In the genomic region with DNA sequence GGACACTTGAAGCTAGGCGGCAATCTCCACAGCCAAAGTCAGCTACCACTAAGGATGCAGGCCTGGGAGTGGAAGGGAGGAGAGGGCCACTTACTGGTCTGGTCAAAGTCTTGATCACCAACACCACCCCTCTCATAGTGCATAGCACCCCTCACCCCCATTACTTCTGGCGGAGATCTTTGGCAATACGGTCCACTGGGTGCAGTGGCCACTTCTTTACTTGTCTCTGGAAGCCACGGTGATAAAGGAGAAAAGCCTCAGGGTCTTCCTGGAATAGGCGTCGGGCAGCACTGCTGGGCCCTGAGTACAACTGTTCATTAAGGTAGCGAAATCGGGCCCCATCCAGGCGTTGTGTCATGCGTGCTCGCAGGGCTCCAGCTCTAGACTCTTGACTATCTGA, we compare ENCODE assay signal across 12 mouse cellular contexts. TPM values are rescaled to one million over a fixed set of nuclear protein-coding genes. Genes with fewer than 3 reads are reported as not detected.
"Had no signal": no experiment of that assay in that cellular context is flagged by ENCODE, and none has a peak within 500 bp of the region (broad histone marks: within the 10 kb centered on the region; RNA-seq: fewer than 3 reads in every experiment).

No protein-coding gene starts in this region.

- H3K4me3 ChIP-seq: left cerebral cortex, adult 2 months; liver, embryonic 15.5 days; midbrain, embryonic 15.5 days had no signal

- H3K9me3 ChIP-seq: liver, embryonic 15.5 days; midbrain, embryonic 15.5 days had no signal

- H3K4me2 ChIP-seq: liver, embryonic 15.5 days; midbrain, embryonic 15.5 days had no signal

- ATAC-seq: lung, postnatal 0 days; midbrain, embryonic 15.5 days had no signal

- DNase-seq: kidney, adult 8-10 months; kidney, postnatal 25 days; lung, adult 2 months; lung, postnatal 36 days; thymus, adult 18-20 months; thymus, postnatal 14 days had no signal

- H3K27ac ChIP-seq: left cerebral cortex, adult 2 months; liver, embryonic 15.5 days; midbrain, embryonic 15.5 days had no signal

- H3K9ac ChIP-seq: liver, embryonic 15.5 days; midbrain, embryonic 15.5 days had no signal

- H3K27me3 ChIP-seq: liver, embryonic 15.5 days; midbrain, embryonic 15.5 days had no signal

RNA-seq across cellular contexts. Expression of gene Dchs1, which starts 53.6 kb away (rescaled TPM):
- total RNA-seq: monocyte, adult 5-6 weeks; neutrophil, adult 5-6 weeks had no signal
